Mouse (Mus musculus): ENCODE results near the gene Crebbp.
"Not testable (repeated sequence)": the region's sequence is repeated elsewhere in the genome, so short reads cannot be mapped to it uniquely, and the experiment has no call there.

DNA sequence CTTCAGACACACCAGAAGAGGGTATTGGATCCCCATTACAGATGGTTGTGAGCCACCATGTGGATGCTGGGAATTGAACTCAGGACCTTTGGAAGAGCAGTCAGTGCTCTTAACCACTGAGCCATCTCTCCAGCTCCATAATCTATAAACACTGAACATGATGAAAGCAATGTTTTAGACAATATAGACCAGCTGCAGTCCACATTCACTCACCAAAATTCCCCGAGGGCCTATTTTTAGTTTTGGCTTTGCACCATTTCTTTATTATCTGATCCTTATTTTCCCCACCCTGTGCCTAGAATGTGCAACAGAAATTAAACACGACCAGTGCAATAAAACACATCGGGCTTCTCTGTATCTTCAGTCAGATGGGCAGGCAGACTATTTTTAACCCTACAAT is 133.4 kb downstream of the Crebbp start:
- TF ChIP-seq CTCF (IDR thresholded peaks at IDR 0.05; ENCODE audit: borderline replicate concordance, extremely low read depth, insufficient read depth, insufficient read length); POLR2A (IDR thresholded peaks at IDR 0.05; ENCODE audit: borderline replicate concordance, extremely low read depth, insufficient read depth, insufficient read length, poor library complexity, severe bottlenecking): not testable (repeated sequence)
